Mouse (Mus musculus): ENCODE measurements around the gene Mdga1.

The Mdga1 gene

GRCm38 (mm10) chr17:29883351-29883750 lies 86.5 kb downstream of the Mdga1 start:
- no peak for DNase-seq

- peak; percentile 44 to 68 for DNase-seq
These were observed 87.0 kb downstream of the Mdga1 start for GRCm38 (mm10) chr17:29882885-29883284.

- DNase-seq: no peak
These were observed 89.6 kb downstream of the Mdga1 start for GRCm38 (mm10) chr17:29880251-29880650.

- no peak for DNase-seq
These were observed 90.9 kb downstream of the Mdga1 start for GRCm38 (mm10) chr17:29878990-29879389.

GRCm38 (mm10) chr17:29874082-29874679 lies 95.7 kb downstream of the Mdga1 start:
- DNase-seq: no peak

- no peak for DNase-seq
These were observed 96.3 kb downstream of the Mdga1 start for GRCm38 (mm10) chr17:29873580-29874015.

- no peak for DNase-seq
These were observed 99.6 kb downstream of the Mdga1 start for GRCm38 (mm10) chr17:29870316-29870715.

GRCm38 (mm10) chr17:29865914-29866313 lies 104.0 kb downstream of the Mdga1 start:
- no peak for DNase-seq

- no peak for DNase-seq
These were observed 105.4 kb downstream of the Mdga1 start for GRCm38 (mm10) chr17:29864440-29864839.

- no peak for DNase-seq
These were observed 110.1 kb downstream of the Mdga1 start for GRCm38 (mm10) chr17:29859788-29860283.

- DNase-seq: peak in 1 of 2 experiments; percentile 42
These were observed 111.1 kb downstream of the Mdga1 start for GRCm38 (mm10) chr17:29858764-29859163.

GRCm38 (mm10) chr17:29855702-29856580 lies 113.9 kb downstream of the Mdga1 start:
- no peak for DNase-seq

- no peak for DNase-seq
These were observed 115.1 kb downstream of the Mdga1 start for GRCm38 (mm10) chr17:29854835-29855234.

- DNase-seq: no peak
These were observed 115.5 kb downstream of the Mdga1 start for GRCm38 (mm10) chr17:29854388-29854787.

- no peak for DNase-seq
These were observed 116.9 kb downstream of the Mdga1 start for GRCm38 (mm10) chr17:29852846-29853486.

GRCm38 (mm10) chr17:29849436-29849797 lies 120.5 kb downstream of the Mdga1 start:
- no peak for DNase-seq

- DNase-seq: peak; percentile 59 to 84
These were observed 121.0 kb downstream of the Mdga1 start for GRCm38 (mm10) chr17:29848793-29849435.

- no peak for DNase-seq
These were observed 122.6 kb downstream of the Mdga1 start for GRCm38 (mm10) chr17:29847291-29847690.

GRCm38 (mm10) chr17:29846284-29846683 lies 123.6 kb downstream of the Mdga1 start:
- DNase-seq: no peak

GRCm38 (mm10) chr17:29844949-29845348 lies 124.9 kb downstream of the Mdga1 start:
- no peak for DNase-seq

GRCm38 (mm10) chr17:29843419-29844162 lies 126.3 kb downstream of the Mdga1 start:
- no peak for DNase-seq
